Mouse (Mus musculus) heart, postnatal 10 days (tissue): ENCODE results near the gene Cep95. TPM values are rescaled to one million over a fixed set of nuclear protein-coding genes. Genes with fewer than 3 reads are reported as not detected.
"Not testable (repeated sequence)": the region's sequence is repeated elsewhere in the genome, so short reads cannot be mapped to it uniquely, and the experiment has no call there.

Experiments used
- DNase-seq, 2 experiments: peaks; one replicate each; pipeline ENCODE4 v3.0.0; 2021
- intact Hi-C: fragments of 180-260 bp; cut with DNase I; formaldehyde crosslinking; loops from one replicate; pipeline ENCODE4 v1.15.1; 2025
- total RNA-seq, 2 experiments: library from RNA; stranded (reverse); gene quantifications; 2 replicates each; pipeline ENCODE4 v1.2.3; 2021

Gene Cep95
- total RNA-seq, 2 experiments from 2014 or later, result 7.7 to 10.5 TPM

DNA sequence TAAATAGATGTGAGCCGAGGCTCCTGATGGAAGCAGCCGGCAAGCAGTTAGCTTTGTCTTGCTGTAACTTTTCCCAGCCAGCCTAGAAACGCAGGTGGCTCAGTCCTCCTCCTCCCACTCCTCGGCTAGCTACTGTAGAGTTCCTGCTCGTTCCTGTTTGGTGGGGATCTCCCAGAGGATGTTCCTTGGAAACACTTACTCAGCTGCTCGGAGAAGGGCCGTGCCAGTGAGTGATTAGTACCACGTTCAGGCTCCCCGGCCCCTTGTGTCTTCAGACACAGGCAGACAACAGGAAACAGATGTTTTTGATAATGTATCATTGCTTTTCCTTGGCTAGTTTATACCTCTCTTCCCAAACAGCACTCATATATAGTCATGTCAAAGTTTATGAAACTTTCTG is 6.6 kb downstream of the Cep95 start:
- peak in 1 of 2 experiments; percentile 26 for DNase-seq
- intact Hi-C loops, result no loop called here

DNA sequence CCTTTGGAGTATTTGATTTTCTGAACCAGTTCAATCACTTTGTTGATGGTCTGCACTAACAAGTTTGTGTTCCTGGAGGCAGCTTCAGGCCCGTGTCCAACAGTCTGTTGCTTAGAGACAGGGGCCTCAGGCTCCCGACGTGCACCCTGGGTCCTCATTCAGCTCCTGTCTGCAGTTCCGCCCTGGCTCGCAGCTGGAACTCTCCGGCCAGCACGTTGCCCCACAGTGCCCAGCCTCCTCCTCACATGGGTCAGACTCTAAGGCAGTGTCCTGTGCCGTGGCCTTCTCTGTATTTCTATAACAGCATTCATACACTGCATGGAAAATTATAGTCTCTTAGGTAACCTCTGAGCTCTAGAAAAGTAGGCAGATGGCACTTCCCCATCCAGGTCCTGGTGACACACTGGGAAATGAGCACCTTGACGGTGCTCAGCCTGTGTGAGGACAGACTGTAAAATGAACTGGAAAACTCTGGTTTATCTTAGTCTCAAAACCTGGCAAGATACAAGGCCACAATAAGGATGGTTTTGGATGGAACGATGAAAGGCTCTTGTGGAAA is 13.1 kb downstream of the Cep95 start:
- DNase-seq, result no peak
- intact Hi-C loops, result no loop called here

DNA sequence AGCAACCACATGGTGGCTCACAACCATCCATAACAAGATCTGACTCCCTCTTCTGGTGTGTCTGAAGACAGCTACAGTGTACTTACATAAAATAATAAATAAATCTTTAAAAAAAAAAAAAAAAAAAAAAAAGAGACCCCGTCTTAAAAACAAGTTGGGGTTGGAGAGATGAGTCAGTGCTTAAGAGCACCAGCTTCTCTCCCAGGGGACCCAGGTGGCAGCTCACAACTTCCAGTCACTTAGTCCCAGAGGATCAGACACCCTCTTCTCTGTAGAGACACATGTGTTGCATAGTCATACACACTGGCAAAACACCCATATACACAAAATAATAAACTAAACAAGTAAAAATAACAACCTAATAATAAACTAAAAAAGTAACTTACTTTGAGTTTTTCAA is 18.4 kb downstream of the Cep95 start:
- DNase-seq, intact Hi-C loops: not testable (repeated sequence)

DNA sequence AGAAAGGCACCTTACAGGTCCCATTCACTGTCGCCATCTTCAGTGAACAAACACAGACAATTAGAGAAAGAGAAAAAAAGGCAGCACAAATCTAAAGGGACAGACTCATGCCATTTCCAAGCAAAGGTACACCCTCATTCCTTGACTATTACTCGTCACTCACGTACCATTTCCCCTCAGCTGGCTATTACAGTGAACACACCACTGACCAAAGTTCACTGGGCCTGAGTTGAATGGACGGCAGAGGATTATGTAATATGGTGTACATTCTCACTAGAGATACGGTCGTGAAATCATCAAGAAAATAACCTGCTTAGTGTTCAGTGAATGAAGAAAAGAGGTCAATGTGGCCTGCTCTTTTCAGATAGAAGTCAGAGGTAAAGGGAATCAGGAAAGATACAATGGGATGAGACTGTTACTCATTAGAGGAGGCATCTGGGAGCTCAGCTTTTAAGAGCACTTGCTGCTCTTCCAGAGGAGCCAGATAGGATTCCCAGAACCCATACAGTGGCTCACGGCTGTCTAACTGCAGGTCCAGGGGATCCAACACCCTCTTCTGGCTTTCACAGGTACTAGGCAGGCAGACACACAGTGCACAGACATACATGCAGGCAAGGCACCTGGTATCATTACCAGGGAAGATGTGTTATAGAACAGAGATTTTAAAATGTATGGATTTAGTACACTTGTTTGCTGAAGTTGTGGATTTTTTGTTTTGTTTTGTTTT is 23.5 kb downstream of the Cep95 start:
- intact Hi-C loops, result no loop called here
- no peak for DNase-seq

DNA sequence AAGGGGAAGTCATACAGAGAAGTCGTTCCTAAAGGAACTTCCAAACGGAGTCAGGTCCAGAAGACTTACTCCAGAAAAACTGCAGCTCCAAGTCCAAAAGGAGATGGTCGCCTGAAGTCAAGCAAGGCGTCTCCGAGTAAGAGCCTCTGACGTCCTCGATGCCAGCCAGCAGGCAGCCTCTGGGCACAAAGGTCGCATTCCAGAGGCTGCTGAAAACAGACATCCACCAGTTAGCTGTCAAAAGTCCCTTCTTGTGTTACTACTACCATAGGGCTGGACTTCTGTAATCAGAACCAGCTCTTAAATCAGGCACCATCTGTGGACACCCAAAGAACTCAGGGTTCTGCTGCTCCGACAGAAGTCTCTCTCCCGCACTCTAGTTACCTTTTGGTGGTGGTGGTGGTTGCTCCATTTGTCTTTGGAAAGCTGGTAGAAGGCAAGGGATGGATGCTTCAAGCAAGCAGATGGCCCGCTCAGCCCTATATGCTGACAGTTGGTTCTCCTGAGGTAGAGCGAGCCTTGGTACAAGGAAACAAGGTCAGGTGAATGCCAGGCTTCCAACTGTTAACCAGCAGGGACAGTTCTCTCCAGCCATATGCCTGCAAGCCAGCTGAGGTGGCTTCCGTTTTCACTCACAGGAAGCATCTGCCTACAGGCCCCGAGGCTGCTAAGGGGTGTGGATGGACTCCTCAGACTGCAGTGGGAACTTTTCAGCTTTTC is 25.7 kb downstream of the Cep95 start:
- intact Hi-C loops, result no loop called here
- no peak for DNase-seq

DNA sequence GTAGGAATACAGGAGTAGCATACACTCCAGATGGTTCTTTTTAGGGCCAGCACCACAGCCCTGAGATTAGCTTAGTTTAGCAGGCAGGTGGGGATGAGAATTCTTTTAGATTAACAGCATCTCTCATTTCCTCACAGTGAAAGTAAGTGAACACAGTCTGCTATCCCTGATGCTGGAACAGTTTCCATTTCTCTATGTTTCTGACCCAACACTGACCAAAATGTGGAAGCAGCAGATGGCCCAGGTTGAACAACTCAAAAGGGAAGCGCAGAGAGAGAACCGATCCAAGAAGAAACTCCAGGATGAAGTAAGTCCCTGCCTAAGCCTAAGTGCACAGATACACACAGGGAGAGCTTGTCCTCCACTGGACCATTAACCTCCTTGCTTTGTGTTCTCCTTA is 26.3 kb downstream of the Cep95 start:
- intact Hi-C loops, result no loop called here
- DNase-seq, result no peak

DNA sequence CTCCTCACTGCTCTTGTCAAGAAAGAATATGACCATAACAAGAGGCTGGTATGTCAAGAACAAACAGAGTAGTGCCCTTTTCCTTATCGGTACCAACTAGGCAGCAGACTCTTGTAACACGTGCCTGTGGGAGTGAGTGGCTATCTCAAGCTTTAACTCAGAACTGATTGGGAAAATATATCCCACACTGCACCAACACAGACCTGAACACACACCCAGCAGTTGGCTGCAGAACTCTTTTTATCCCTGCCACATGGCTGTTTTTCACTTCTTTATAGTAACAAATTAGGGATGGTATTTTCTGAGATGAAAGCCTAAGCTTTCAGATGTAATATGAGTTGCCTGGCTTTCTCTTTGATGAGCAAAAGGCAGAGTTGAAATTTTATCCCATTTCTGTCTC is 26.7 kb downstream of the Cep95 start:
- intact Hi-C loops, result no loop called here
- no peak for DNase-seq

DNA sequence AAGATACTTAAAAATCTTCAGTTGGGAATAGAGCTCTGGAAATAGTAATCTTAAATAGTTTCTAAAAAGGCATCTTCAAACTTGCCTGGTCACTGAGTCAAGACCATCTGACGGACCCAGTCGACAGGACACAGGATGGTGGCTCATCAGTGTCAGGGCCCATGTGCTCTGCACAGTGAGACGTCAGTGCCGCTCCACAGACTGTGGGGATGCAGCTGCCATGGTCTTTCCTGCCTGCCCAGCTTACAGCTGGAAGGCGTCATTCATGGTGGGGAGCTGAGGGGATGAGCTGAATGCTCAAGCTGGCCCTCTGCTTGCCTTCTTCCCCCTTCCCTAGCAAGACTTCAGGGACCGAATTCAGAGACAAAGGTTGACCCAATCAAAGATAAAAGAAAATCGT is 27.3 kb downstream of the Cep95 start:
- DNase-seq, result no peak
- intact Hi-C loops, result no loop called here

DNA sequence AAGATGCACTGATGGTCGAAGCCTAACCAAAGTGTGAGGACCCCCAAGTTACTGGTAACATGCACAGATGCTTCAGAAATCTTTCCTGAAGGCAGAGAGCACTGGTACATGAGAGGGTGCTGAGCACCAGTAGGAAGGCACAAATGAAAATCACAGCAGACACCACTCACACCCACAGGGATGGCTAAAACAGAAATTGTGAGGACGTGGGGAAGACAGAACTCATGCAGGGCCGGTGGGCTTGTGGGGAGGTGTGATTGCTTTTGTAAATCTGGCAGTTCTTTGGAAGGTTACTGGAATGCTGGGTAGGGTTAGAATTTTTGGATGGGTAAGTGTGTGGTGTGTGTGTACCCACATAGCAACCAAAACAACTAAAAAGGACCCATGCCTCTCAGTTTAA is 28.1 kb downstream of the Cep95 start:
- intact Hi-C loops, result no loop called here
- DNase-seq, result no peak

DNA sequence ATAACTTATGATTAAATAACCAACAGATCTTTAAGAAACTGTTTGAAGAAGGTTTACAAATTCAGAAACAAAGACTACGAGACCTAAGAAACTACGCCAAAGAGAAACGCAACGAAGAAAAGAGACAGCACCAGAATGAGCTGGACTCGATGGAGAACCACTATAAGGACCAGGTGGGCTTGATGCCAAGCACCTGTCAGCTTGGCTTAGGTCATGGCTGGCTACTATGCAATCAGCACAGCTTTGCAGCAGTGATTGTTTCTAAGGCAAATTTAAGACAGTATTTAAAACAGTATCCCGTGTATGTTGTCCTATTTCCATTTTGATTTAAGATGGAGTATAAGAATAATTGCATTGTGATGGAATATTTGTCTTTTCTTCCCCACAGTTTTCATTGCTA is 28.8 kb downstream of the Cep95 start:
- no peak for DNase-seq
- intact Hi-C loops, result no loop called here

DNA sequence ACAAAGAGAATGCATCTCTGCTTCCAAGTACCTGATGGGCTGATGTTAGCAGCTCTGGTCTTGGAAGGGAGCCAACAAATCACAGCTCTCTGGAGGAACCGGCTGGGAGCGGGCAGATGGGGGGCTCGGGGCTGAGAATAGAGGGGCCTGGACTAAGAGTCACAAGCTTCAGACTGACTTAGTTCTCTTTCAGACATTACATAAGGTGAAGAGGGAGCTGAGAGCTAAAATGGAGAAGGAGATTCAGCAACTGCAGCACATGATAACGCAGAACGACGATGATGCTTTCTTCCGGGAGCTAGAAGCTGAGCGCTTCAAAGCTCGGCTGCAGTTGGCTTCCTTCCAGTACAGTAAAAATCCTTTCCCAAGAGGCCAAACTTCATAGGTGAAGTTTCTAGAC is 29.3 kb downstream of the Cep95 start:
- intact Hi-C loops, result no loop called here
- DNase-seq, result peak; percentile 32 to 45

DNA sequence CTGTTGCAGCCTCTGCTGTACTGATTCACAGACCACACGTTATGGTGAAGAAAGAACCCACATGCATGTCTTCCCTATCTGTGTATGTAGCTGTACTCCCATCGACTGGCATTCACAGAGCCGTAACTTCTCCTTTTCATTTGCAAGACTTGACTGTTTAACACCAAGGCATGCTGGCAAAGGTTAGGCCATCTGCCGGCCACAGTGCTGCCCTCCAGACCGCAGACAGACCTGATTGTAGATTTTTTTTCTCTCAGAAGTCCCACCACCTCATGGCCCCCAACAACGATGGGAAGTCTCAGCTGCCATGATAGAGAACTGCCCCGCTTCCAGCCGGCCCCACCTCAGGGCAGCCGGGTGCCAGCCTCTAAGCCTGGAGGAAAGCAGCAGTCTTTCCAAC is 30.5 kb downstream of the Cep95 start:
- intact Hi-C loops, result no loop called here
- DNase-seq, result no peak

DNA sequence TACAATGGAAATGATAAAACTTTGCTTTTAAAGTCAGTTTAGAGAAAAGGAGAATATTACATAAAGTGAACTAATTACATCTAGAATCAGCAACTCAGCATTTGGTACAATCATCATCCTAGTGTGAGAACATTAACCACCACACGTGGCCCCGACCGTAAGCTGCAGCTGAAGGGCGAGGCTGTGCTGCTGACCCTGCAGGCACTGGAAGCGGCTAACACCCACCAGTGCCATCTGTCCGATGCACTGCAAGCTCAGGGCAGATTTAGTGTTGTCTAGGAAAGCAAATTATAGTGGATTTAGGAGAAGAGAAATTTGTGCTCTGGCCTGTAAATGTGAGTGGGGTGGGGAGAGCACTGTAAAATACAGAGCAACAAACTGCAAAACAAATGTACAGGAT is 31.2 kb downstream of the Cep95 start:
- DNase-seq, result no peak
- intact Hi-C loops, result no loop called here

DNA sequence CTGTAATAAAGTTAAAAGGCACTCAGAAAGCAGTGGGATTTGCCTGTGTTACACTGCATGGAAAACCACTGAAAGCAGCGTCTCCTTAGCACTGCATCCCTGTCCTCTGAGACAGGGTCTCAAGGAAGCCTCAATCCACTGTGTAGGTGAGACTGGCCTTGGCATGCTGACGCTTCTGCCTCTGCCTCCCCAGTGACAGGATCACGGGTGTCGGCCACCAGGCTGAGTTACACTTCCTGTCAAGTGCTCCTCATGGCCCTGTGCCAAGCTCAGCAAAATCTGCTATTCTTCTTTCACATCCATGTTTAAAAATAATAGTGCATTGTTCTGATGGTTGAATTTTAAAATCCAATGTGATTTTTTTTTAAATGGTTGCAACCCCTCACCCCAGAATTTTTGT is 31.9 kb downstream of the Cep95 start:
- intact Hi-C loops, result no loop called here
- peak; percentile 73 to 82 for DNase-seq

DNA sequence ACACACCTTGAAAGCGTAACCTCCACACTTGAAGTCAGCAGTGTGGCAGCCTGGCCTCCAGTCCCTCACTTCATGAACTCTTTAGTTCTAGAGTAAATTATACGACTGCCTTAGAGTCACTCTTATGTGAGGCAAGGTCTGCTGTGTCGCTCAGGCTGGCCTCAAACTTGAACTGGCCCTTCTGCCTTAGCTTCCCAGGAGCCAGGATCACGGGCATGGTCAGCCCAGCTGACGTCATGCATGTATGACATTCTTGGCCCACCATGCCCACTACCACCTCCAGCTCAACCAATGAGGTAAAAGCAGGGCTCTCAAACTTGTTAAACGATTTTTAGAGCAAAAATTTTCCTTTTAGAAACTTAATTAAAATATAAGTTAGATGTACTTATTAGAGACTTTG is 32.3 kb downstream of the Cep95 start:
- intact Hi-C loops, result no loop called here
- no peak for DNase-seq

DNA sequence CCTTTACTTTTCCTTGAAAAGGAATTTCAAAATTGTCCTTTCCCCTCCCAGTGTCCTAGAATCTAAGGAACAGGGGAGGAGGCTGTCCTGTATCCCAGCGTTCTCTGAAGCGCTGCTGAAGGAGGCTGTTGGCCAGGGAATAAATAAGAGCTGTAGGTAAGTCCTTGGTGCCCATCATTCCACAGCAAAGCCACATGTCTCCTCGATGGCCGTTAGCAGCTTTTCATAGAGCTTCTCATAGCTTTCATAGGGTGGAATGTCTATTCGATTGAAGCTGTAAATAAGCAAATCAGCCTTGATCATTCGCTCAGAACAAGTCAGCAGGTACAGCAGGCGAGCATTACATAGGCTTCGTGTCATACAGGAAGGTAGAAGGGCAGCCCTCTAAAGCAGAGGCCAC is 33.4 kb downstream of the Cep95 start:
- intact Hi-C loops, result no loop called here
- no peak for DNase-seq

DNA sequence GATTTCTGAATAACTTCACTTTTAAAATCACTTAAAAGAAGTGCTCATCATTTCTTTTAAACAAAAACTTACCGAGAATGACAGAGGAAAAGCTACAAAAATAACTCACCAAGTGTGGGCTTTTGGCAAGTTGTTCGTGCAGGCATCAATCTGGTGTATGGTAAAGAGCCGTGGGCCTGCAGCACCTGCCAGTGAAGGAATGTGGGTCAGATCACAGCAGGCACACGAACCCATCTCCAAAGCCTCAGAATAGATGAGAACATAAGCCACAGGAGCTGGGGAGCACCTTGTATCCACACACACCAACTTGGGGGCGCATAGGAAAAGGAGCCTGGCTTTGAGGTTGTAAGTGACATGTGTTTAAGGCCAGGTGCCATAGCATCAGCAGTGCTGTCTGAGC is 33.9 kb downstream of the Cep95 start:
- intact Hi-C loops, result no loop called here
- no peak for DNase-seq

DNA sequence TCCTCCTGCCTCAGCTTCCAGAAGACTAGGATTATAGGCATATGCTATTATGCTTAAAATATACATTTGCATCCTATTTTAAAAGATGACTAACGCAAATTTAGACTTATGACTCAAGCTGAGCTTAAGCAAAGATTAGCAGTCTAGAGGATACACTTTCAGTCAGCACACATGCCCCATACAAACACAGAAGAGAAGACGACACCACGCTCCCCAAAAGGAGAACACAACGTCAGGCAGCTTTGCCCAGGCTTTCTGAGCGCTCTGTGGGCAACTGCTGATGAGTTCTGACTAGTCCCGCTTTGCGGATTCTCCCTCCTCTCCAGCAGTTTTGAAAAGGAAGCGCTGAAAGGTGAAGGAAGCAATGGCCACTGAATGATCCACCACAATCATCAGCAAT is 34.7 kb downstream of the Cep95 start:
- no peak for DNase-seq
- intact Hi-C loops, result no loop called here

DNA sequence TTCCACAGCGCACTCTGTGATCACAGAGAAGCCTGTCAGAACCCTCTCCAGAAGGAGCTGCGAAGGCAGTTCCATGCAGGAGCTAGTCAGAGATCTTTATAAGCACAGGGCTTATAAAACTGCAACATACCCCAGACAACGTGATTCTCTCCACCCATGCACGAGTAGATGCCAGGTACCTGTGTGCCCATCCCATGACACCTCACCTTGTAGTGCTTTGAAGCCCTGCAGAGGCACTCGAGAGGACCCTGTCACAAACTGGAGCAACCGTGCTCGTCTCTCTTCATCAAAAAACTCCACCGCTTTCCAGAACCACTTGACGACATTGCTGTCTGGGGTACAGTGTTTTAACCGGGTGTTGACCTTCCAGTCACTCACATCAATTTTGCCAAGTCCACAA is 35.4 kb downstream of the Cep95 start:
- DNase-seq, result no peak
- intact Hi-C loops, result no loop called here

DNA sequence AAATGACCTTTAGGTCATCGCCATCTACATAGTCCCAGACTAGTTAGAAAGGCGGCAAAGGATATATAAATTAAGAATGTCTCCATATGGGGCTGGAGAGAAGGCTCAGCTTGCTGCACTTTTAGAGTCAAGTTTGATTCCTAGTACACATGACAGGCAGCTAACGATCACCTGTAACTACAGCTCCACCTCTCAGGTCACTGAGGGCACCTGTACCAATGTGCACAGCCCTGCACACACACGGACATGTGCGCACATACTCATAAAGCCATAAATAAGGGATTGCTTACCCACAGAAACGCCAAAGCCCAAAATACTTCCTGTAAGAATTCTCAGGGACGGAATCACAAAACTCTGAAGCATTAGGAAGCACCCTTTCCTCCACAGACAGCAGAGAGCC is 39.0 kb downstream of the Cep95 start:
- DNase-seq, result no peak
- intact Hi-C loops, result no loop called here

DNA sequence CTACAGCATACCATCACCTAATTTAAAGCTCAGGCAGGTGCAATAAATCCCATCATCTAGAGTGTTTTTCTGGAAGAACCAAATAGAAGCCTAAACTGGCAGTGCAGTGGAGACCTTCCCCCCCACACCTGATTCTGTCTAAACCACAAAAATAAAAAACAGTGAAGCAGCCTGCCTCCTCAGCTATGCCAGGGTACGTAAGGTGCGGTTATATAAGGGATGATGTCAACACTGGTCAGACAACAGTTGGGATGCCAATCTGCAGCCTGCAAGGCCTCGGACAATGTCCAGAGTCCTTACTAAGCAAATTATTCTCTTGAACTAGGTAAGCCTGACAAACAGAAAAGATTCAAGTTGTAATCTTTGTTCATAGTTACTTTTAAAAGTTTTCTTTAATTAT is 53.0 kb downstream of the Cep95 start:
- intact Hi-C loops, result no loop called here
- no peak for DNase-seq

DNA sequence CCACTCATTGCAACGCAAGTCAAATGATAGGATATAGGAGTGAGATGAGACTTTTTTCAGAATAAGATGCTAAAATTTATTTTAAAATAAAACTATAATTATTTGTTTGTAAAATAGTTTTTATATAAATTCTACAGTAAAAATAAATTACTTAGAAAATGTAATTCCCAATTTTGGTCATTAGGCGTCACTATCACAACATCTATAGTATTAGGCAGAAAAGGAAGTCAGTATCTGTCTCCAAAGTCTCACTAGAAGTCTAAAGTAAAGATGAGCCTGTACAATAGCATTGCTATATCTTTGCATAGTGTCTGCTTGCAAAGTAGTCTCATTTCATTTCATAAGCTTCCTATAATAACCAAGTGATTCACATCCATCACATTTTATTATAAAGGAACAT is 62.4 kb downstream of the Cep95 start:
- no peak for DNase-seq

More for the DNA sequence above, 62.4 kb downstream of the Cep95 start:
- intact Hi-C loops, result loop anchor here (2.0 to 5.0 kb wide), 2 partner anchors 61 to 193 kb away; no protein-coding TSS in a partner anchor
